Mouse (Mus musculus) heart, postnatal 0 days (tissue): ENCODE results near the gene Hlx.

Experiments
- CTCF ChIP-seq: IDR thresholded peaks from 2 replicates; pipeline ENCODE4 v1.5.1; 2016; ENCODE audit warnings: antibody characterized with exemption, control low read depth, low read depth
- EP300 ChIP-seq: IDR thresholded peaks from 2 replicates; pipeline ENCODE4 v1.6.1; 2016; ENCODE audit warnings: antibody characterized with exemption, low read depth

DNA sequence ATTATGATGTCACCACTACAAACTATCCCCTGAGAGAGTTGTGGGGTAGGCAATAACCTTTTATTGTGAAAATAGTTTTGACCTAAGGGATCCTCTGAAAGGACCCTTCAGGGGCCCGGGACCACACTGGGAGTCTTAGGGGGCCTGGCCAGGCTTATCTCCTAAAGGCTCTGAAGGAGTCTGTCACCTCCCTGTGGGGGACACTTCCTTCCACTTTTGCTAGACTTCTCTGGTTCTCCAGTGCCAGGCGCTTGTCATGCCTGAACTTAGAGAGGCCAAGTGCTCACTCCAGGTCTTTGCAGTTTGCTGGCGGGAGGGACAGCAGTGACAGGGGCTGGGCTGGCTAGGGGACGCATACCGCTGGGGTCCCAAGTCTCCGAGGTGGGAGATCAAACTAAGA lies 16.3 kb downstream of the Hlx start:
- TF ChIP-seq EP300 (no peak), CTCF (no peak)
